Mouse (Mus musculus): ENCODE measurements around the gene Rpl28.

GRCm38 (mm10) chr7:4743354-4743753 is 49.3 kb upstream of the Rpl28 start:
- no peak for TF ChIP-seq CTCF (IDR thresholded peaks at IDR 0.05; ENCODE audit: low read depth, low read length)
- TF ChIP-seq POLR2A (IDR thresholded peaks at IDR 0.05; ENCODE audit: borderline replicate concordance, low read depth, low read length), result no peak

All from bone marrow macrophage, adult 2 months (primary cell).